Mouse (Mus musculus) heart, adult 2 months (tissue): ENCODE results near the gene Slco6d1.

Experiments
- CTCF ChIP-seq: fragments of 200-600 bp; IDR thresholded peaks from 2 replicates; pipeline ENCODE4 v1.8.1; 2022; ENCODE audit warnings: antibody characterized with exemption, mild to moderate bottlenecking, moderate library complexity
- EP300 ChIP-seq: fragments of 200-500 bp; IDR thresholded peaks from 2 replicates; pipeline ENCODE4 v1.6.1; 2011; ENCODE audit warnings: low read depth, low read length, control low read depth; ENCODE audit not compliant: insufficient read depth

DNA sequence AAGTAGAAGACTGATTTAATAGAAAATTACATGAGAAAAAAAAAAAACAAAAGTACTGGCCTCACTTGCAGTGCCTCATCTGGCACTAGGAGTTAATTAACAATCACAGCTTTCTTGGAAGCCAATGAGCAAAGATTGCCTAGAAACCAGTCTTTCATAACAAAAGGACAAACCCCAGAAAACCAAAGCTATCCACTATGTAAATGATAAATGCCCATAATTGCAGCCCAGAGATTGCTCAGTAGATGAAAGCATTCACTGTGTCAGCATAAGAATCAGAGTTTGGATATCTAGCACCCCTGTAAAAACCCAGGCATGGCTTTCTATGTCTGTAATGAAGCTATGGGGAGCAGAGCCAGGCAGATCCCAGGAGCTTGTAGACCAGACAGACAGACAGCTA lies 144.8 kb downstream of the Slco6d1 start:
- TF ChIP-seq CTCF: no peak
- TF ChIP-seq EP300: no peak
